Mouse (Mus musculus) gastrocnemius, postnatal 36 days (tissue): Measurements from ENCODE around the gene Eif4enif1. TPM values are rescaled to one million over a fixed set of nuclear protein-coding genes. Genes with fewer than 3 reads are reported as not detected.

Source experiments
- DNase-seq, 2 experiments: peaks; one replicate each; pipeline ENCODE4 v3.0.0; 2022
- intact Hi-C: fragments of 180-260 bp; cut with DNase I; formaldehyde crosslinking; loops from one replicate; pipeline ENCODE4 v1.15.1; 2025
- total RNA-seq, 2 experiments: library from RNA; stranded (reverse); gene quantifications; 2 replicates each; pipeline ENCODE4 v1.2.3; 2021

Eif4enif1 gene
- total RNA-seq, 2 experiments from 2014 or later, result 26.6 to 27.9 TPM

DNA sequence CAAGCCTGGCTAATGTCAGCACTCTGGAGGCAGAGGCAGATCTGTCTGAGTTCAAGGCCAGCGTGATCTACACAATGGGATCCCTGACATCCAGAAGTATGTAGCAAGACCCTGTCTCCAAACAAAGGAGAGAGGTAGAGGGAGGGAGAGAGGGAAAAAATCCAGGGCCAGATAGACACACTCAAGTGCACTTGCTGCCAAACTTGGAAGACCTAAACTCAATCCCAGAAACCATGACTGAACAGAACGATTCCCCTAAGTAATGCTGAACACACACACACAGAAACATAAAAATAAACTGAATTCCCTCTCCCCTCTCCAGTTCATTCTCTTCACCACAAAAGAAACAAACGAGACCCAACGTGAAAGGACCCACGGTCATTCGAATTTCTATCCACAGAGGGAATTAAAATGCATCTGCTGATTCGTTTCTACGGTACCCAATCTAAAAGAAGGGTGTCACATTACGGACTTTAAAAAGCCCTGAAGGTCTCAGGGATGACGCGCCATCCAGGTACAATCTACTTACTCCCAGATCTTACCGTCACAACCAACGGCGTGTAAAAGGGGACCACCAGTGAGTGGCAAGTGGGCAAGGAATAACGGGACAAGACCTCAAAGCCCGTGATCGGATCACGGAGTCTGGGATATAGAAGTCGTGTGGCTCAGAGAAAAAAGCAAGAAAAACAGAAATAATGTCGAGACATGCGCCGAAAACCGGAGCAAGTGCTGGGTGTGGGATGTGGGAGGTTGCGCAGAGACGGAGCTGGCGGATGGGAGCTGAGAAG, 63.3 kb downstream of the Eif4enif1 start:
- intact Hi-C loops, result loop anchor here (2.0 to 5.0 kb wide), 2 partner anchors 23 to 47 kb away; partner anchors contain the start of gene Patz1
- no peak for DNase-seq

DNA sequence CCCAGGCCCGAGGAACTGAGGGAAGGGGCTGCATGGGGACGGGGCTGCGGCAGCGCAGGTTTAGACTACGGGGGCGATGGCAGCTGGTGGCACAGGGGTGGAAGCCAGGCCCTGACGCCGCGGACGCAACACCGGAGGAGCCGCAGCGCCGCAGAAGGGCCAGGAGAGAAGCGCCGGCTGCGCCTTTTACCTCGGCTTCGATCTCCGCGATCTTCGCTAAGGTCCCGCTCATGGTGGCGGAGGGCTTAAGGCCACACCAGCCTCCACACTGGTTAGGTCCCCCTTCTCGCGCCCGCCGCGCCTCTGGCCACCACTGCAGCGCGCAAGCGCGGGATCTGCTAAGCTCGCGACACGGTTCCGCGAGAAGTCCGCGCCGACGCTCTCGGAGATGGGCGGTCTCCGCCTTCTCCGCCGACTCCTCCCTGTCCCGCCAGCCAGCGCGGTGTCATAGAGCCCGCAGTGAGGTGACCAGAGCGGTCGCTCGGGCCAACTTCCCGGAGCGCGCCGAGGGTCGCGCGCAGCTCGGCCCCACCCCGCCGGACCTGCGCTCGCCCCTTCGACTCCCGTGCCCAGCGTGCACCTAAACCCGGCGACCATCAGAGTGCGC, 64.0 kb downstream of the Eif4enif1 start, which contains the start of gene Drg1:
Drg1 (minus strand) TSS at position 337 of the 607 bp plus-strand sequence.
- intact Hi-C loops, result loop anchor here (2.0 to 5.0 kb wide), 2 partner anchors 23 to 46 kb away; partner anchors contain the start of gene Patz1

GRCm38 (mm10) chr11:3267133-3267532, 64.9 kb downstream of the Eif4enif1 start:
- intact Hi-C loops, result loop anchor here (2.0 to 5.0 kb wide), 2 partner anchors 22 to 45 kb away; partner anchors contain the start of gene Patz1

More for the DNA sequence above, 64.0 kb downstream of the Eif4enif1 start, which contains the start of gene Drg1:
- peak; percentile 86 to 90 for DNase-seq

DNA sequence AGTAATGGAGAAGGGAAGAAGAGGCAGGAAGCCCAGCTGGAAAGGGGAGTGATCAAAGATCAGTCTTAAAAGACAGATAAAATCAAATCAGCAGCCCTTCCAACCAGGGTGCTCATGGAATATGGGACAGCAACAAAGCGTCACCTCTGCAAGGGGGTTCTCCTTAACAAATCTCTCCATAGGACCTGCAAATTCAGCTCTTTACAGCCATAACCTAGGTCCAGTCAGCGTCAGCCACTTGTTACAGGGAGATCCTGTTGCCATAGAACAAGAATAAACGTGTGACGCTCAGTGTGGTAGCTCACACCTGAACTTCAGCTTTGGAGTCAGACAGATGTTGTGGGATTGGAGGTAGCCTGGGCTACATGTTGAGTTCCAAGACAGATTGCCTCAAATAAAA, 67.0 kb downstream of the Eif4enif1 start:
- intact Hi-C loops, result loop anchor here (5.0 kb wide), 1 partner anchor 43 kb away; no protein-coding TSS in a partner anchor
- DNase-seq, result no peak

More at GRCm38 (mm10) chr11:3267133-3267532, 64.9 kb downstream of the Eif4enif1 start:
- no peak for DNase-seq

DNA sequence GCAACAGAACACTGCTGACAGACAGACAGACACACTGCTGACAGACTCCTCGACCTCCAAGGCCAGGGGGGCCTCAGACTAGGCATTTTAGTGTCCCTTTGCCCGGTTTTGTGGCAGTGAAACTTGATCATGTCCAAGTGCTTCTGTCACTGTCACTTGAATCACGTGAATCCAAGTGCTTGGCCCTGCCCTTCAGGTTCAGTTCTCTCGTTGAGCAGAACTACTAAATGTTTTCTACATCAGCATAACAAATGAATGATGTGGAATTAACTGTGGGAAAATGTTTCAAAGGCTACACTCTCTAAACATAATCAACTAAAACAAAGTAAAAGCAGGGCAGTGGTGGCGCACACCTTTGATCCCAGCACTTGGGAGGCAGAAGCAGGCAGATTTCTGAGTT, 76.2 kb downstream of the Eif4enif1 start:
- intact Hi-C loops, result no loop called here
- no peak for DNase-seq

DNA sequence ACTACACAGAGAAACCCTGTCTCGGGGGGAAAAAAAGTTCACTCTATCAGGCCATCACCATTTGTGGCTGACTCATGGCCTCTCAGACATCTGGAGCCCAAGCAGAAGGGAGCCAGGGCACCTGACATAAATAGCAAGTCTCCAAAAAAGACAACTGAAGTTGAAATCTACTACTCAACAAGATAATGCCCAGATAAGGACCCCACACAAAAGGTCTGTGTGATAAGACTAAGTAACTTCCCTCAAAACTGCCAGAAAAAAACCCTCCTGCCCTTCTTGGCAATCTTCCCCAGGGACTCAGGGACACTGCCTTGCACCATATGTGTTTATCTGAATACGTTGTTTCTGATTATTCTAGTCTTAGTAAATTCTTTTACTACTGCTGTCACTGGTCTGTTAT, 77.5 kb downstream of the Eif4enif1 start:
- DNase-seq, result no peak
- intact Hi-C loops, result no loop called here

- no peak for DNase-seq
- intact Hi-C loops, result no loop called here
Observed at GRCm38 (mm10) chr11:3282887-3283286, 80.7 kb downstream of the Eif4enif1 start.

DNA sequence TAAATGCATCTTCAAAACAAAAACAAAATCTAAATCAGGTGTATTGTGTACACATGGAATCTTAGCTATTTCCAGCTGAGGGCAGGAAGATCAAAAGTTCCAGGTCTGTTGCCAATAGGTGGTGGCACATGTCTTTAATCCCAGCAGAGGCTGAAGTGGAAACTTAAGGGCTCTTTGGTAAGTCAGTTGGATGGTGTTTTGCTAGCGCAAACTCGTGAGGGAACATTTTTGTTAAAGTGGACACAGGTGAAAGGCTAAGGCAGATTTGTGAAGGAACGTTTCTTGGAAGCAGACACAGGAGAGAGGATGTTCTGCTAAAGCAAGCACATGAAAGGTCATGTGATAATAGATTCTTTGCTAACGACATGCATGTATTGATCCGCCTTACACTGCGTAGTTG, 81.5 kb downstream of the Eif4enif1 start:
- no peak for DNase-seq
- intact Hi-C loops, result no loop called here

DNA sequence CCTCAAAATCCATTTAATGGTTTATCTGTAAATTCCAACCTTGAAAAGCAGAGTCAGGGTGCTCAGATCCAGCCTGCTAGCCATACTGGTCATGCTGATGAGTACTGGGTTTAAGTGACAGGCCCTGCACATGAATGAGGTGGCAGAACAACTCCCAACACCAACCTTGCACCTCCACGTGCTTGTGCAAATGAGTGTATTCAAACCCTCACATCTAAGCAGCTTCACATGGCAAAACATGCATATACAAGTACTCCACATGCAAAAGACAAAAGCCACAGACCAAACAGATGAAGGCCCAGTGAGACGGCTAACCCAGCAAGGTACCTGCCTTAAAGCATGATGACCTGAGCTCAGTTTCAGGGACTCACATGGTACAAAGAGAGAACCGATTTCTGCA, 83.7 kb downstream of the Eif4enif1 start:
- intact Hi-C loops, result no loop called here
- DNase-seq, result no peak

- DNase-seq, result no peak
- intact Hi-C loops, result no loop called here
Observed at GRCm38 (mm10) chr11:3287131-3287530, 84.9 kb downstream of the Eif4enif1 start.

DNA sequence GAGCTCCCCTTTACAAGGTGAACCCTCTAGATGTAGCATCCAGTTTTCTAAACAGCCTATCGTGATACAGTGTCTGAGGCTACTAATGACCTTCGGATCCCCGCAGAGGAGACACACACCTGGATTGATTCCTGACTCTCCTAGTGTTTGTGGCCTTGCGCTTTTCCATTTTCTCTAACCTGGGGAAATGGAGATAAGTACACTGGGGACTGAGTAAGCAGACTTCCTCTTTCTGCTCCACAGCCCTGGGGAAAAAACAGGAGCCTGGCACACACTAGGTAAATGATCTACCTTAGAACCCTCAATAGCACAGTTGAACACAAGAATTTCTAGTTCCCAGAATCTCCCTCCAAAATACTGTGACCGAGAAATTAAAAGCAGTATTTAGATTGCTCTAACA, 85.7 kb downstream of the Eif4enif1 start:
- intact Hi-C loops, result loop anchor here (2.0 kb wide), 1 partner anchor 21 kb away; the partner anchor contains the start of gene Drg1
- DNase-seq, result no peak

DNA sequence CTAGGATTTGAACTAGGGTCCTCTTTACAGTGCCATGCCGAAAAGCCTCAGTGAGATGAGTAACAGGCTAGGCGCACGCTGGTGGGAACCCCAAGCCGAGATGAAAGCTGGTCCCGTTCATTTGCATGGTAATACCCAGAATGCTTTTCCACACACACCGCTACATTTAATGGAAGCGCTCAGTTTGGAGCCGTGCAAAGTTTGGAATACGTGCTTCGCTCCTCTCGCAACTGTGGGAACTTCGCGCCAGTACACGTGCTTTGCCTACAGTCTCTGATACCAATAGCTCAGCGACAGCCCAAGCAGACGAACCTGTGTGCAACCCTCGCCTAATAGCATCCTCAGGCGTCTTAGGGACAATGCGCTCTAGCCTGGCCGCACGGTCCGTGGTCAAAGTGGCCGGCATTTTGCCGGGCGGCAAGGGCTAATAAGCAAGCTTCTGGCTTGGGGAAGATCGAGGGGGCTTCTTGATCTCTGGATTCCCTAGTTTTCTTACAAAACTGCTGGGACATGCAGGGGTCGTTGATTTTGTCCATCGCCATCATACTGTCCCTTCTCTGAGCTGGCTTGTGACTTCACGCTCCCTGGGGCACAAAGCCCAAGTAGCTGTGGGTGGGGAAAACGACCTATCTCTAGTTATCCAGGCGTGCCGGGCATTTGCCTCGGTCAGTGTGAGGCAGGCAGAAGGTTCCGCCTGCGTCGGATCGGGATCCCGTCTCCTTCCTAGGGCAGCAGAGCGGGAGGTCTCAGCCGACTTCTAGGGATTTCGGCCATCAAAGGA, 86.5 kb downstream of the Eif4enif1 start, which contains the start of gene Patz1:
Patz1 (plus strand) TSS at position 354 of the 781 bp plus-strand sequence.
- no peak for DNase-seq
- intact Hi-C loops, result loop anchor here (2.0 kb wide), 1 partner anchor 22 kb away; the partner anchor contains the start of gene Drg1

GRCm38 (mm10) chr11:3289302-3289802, 87.2 kb downstream of the Eif4enif1 start:
- peak; percentile 47 to 72 for DNase-seq
- intact Hi-C loops, result loop anchor here (2.0 kb wide), 1 partner anchor 23 kb away; the partner anchor contains the start of gene Drg1

- intact Hi-C loops, result loop anchor here (2.0 kb wide), 1 partner anchor 23 kb away; the partner anchor contains the start of gene Drg1
- DNase-seq, result peak; percentile 66 to 80
Observed at GRCm38 (mm10) chr11:3289803-3290639, 87.8 kb downstream of the Eif4enif1 start.

DNA sequence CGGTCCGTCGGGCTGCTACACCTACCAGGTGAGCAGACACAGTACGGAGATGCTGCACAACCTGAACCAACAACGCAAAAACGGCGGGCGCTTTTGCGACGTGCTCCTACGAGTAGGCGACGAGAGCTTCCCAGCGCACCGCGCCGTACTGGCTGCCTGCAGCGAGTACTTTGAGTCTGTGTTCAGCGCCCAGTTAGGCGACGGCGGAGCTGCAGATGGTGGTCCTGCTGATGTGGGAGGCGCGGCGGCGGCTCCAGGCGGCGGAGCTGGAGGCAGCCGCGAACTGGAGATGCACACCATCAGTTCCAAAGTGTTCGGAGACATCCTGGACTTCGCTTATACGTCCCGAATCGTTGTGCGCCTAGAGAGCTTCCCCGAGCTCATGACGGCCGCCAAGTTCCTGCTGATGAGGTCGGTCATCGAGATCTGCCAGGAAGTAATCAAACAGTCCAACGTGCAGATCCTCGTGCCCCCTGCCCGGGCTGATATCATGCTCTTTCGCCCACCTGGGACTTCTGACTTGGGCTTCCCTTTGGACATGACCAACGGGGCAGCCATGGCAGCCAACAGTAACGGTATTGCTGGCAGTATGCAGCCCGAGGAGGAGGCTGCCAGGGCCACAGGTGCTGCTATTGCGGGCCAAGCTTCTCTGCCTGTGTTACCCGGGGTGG, 88.6 kb downstream of the Eif4enif1 start:
- intact Hi-C loops, result no loop called here
- DNase-seq, result peak in 1 of 2 experiments; percentile 46

DNA sequence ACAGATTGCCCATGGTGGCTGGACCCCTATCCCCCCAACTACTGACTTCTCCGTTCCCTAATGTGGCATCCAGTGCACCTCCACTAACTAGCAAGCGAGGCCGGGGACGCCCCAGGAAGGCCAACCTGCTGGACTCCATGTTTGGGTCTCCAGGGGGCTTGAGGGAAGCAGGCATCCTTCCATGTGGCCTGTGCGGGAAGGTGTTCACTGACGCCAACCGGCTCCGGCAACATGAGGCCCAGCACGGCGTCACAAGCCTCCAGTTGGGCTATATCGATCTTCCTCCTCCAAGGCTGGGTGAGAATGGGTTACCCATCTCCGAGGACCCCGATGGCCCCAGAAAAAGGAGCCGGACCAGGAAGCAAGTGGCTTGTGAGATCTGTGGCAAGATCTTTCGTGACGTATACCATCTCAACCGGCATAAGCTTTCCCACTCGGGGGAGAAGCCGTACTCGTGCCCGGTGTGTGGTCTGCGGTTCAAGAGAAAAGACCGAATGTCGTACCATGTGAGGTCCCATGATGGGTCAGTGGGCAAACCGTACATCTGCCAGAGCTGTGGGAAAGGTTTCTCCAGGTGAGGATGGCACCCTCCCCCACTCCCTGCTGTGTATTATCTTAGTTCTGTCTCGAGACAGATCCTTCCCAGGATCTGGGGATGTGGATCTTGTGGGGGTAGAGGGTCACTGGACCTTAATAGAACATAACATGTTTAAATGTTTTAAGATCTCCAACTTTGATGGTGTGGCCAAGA, 89.3 kb downstream of the Eif4enif1 start:
- no peak for DNase-seq
- intact Hi-C loops, result no loop called here

DNA sequence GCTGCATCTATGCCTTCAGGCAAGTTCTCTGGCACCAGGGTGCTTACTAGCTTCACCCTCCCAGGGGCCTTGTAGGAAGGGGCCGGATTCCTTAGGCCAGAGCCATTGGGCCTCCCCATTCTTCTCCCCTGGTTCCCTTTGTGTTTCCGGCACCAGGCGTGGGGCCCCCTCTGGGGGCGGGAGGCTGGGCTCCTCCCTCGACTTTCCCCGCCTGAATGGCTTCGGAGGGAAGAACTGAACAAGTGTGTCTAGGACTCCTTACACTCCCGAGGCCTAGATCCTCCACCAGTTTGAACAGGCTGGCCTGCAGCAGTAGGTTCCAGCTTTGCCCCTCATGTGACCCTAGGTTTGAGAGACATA, 89.8 kb downstream of the Eif4enif1 start:
- intact Hi-C loops, result no loop called here
- DNase-seq, result no peak

DNA sequence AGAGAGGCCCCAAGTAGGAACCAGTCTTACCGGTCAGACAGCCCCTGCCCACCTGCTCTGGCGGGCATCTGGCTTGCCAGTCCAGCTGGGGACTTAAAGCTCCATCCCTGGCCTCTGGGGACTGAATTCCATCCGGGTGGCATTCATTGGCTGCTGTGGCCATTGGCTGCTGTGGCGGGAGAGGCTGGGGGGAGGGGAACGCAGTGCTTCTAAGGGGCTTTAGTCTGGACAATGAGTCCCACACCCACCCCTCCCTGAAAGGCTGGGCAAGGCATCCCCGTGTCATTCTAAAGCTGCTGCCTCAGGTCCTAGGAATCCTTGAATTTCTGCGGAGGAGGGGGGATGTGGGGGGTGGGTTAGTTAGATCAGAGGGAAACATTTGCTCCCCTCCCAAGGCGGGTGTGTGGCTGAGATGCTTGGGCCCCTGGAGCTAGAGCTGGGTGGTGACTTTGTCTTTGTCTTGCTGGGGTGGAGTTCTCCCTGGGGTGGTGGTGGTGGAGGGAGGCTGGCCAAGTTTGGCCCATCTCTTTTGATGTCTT, 90.6 kb downstream of the Eif4enif1 start:
- DNase-seq, result no peak
- intact Hi-C loops, result no loop called here
